Mouse (Mus musculus) liver, adult (tissue): Measurements from ENCODE around the gene Clptm1.

ENCODE experiments used
- GATA4 ChIP-seq: IDR thresholded peaks from 2 replicates; pipeline ENCODE4 v1.6.1; 2014; ENCODE audit warnings: mild to moderate bottlenecking, low read length; ENCODE audit not compliant: insufficient replicate concordance

Gene Clptm1

GRCm38 (mm10) chr7:19696336-19696873, 31.6 kb upstream of the Clptm1 start:
- no peak for TF ChIP-seq GATA4

GRCm38 (mm10) chr7:19695881-19696280, 31.0 kb upstream of the Clptm1 start:
- no peak for TF ChIP-seq GATA4

- TF ChIP-seq GATA4: peak; percentile 88
Measured at GRCm38 (mm10) chr7:19695213-19695594, 30.4 kb upstream of the Clptm1 start.

GRCm38 (mm10) chr7:19694336-19695212, 29.7 kb upstream of the Clptm1 start:
- TF ChIP-seq GATA4: no peak

GRCm38 (mm10) chr7:19693421-19693820, 28.6 kb upstream of the Clptm1 start:
- TF ChIP-seq GATA4: no peak

GRCm38 (mm10) chr7:19691873-19692865, 27.3 kb upstream of the Clptm1 start, which contains the start of gene Apoc1:
TSS of gene Apoc1 (minus strand) at chr7:19692660.
- no peak for TF ChIP-seq GATA4

- TF ChIP-seq GATA4: no peak
Measured at GRCm38 (mm10) chr7:19691434-19691833, 26.6 kb upstream of the Clptm1 start.

GRCm38 (mm10) chr7:19690845-19691244, 26.0 kb upstream of the Clptm1 start:
- peak; percentile 82; the same call in 1 of the 2 replicates for TF ChIP-seq GATA4

GRCm38 (mm10) chr7:19688611-19689010, 23.8 kb upstream of the Clptm1 start:
- TF ChIP-seq GATA4: no peak

- TF ChIP-seq GATA4: no peak
Measured at GRCm38 (mm10) chr7:19688101-19688500, 23.3 kb upstream of the Clptm1 start.

- no peak for TF ChIP-seq GATA4
Measured at GRCm38 (mm10) chr7:19686521-19686920, 21.7 kb upstream of the Clptm1 start.

GRCm38 (mm10) chr7:19685374-19685773, 20.5 kb upstream of the Clptm1 start:
- no peak for TF ChIP-seq GATA4

- no peak for TF ChIP-seq GATA4
Measured at GRCm38 (mm10) chr7:19683771-19684201, 19.0 kb upstream of the Clptm1 start.

- TF ChIP-seq GATA4: no peak
Measured at GRCm38 (mm10) chr7:19682979-19683378, 18.1 kb upstream of the Clptm1 start.

GRCm38 (mm10) chr7:19681202-19681694, 16.4 kb upstream of the Clptm1 start, which contains the start of the genes Gm44805 and Apoc4:
TSS of gene Gm44805 (minus strand) at chr7:19681423.
TSS of gene Apoc4 (minus strand) at chr7:19681479.
- TF ChIP-seq GATA4: peak; percentile 18; the same call in 1 of the 2 replicates
